Mouse (Mus musculus) kidney, adult 9 months (tissue): ENCODE measurements around the gene Ypel3.
A peak's percentile ranks its signal among the peaks of the same experiment; 100 is the strongest.
"Not testable (repeated sequence)": the region's sequence is repeated elsewhere in the genome, so short reads cannot be mapped to it uniquely, and the experiment has no call there.

Source experiments
- DNase-seq: peaks from one replicate; pipeline ENCODE4 v3.0.0; 2022

Ypel3 gene

GRCm38 (mm10) chr7:126776598-126777057, at the start of gene Ypel3:
TSS of gene Ypel3 (plus strand) at chr7:126776955.
- DNase-seq = peak; percentile 97

- not testable (repeated sequence) for DNase-seq
Observed at GRCm38 (mm10) chr7:126730256-126730789, 46.4 kb upstream of the Ypel3 start.

GRCm38 (mm10) chr7:126736122-126736521, 40.6 kb upstream of the Ypel3 start:
- no peak for DNase-seq

- no peak for DNase-seq
Observed at GRCm38 (mm10) chr7:126739551-126739950, 37.2 kb upstream of the Ypel3 start.

- no peak for DNase-seq
Observed at GRCm38 (mm10) chr7:126740132-126740735, 36.5 kb upstream of the Ypel3 start.

- no peak for DNase-seq
Observed at GRCm38 (mm10) chr7:126740977-126741376, 35.8 kb upstream of the Ypel3 start.

- no peak for DNase-seq
Observed at GRCm38 (mm10) chr7:126741452-126741851, 35.3 kb upstream of the Ypel3 start.

GRCm38 (mm10) chr7:126741964-126742482, 34.7 kb upstream of the Ypel3 start:
- DNase-seq = no peak

GRCm38 (mm10) chr7:126746066-126746465, 30.7 kb upstream of the Ypel3 start:
- no peak for DNase-seq

GRCm38 (mm10) chr7:126746798-126747197, 30.0 kb upstream of the Ypel3 start:
- no peak for DNase-seq

- DNase-seq = no peak
Observed at GRCm38 (mm10) chr7:126748824-126749223, 27.9 kb upstream of the Ypel3 start.

GRCm38 (mm10) chr7:126749582-126750343, 27.0 kb upstream of the Ypel3 start:
- DNase-seq = no peak

- peak; percentile 86 for DNase-seq
Observed at GRCm38 (mm10) chr7:126754866-126755265, 21.9 kb upstream of the Ypel3 start.

GRCm38 (mm10) chr7:126758539-126758938, 18.2 kb upstream of the Ypel3 start:
- DNase-seq = no peak

- peak; percentile 95 for DNase-seq
Observed at GRCm38 (mm10) chr7:126759050-126759671, 17.6 kb upstream of the Ypel3 start, which contains the start of gene Mapk3. TSS of gene Mapk3 (plus strand) at chr7:126759601.

GRCm38 (mm10) chr7:126759672-126760390, 16.9 kb upstream of the Ypel3 start:
- no peak for DNase-seq

GRCm38 (mm10) chr7:126760391-126760802, 16.4 kb upstream of the Ypel3 start:
- DNase-seq = peak; percentile 73

GRCm38 (mm10) chr7:126760956-126761355, 15.8 kb upstream of the Ypel3 start:
- DNase-seq = no peak

GRCm38 (mm10) chr7:126761529-126762067, 15.2 kb upstream of the Ypel3 start:
- DNase-seq = no peak

- DNase-seq = no peak
Observed at GRCm38 (mm10) chr7:126762471-126763008, 14.2 kb upstream of the Ypel3 start.

GRCm38 (mm10) chr7:126765540-126765939, 11.2 kb upstream of the Ypel3 start:
- no peak for DNase-seq

GRCm38 (mm10) chr7:126766201-126766600, 10.6 kb upstream of the Ypel3 start, which contains the start of gene Gdpd3:
TSS of gene Gdpd3 (plus strand) at chr7:126766334.
- no peak for DNase-seq
